Mouse (Mus musculus) liver, embryonic 14.5 days (tissue): ENCODE data around the gene Pop5. TPM values are rescaled to one million over a fixed set of nuclear protein-coding genes. Genes with fewer than 3 reads are reported as not detected.

Experiments used
- ATAC-seq: fragments of 200-750 bp; cut with Nextera tagmentation; 2 replicates; pipeline ENCODE4 v1.8.0; 2017; ENCODE audit warnings: moderate number of reproducible peaks, mild to moderate bottlenecking, moderate library complexity; ENCODE audit not compliant: insufficient read depth
- DNase-seq, 3 experiments: peaks; one replicate each; pipeline ENCODE4 v3.0.0-alpha.2; 2012 to 2013; ENCODE audit warnings: low read depth in 3 of 3, low spot score in 3 of 3
- H3K27ac ChIP-seq: fragments of 300-500 bp; sonication (generic); 2 replicates; pipeline ENCODE4 v1.5.1; 2014; ENCODE audit warnings: moderate library complexity, mild to moderate bottlenecking, control low read depth, inconsistent platforms
- H3K27me3 ChIP-seq: fragments of 300-500 bp; sonication (generic); 2 replicates; pipeline ENCODE4 v1.6.1; 2014; ENCODE audit warnings: mild to moderate bottlenecking, low read length, moderate library complexity; ENCODE audit not compliant: control insufficient read depth, insufficient read depth
- H3K36me3 ChIP-seq: fragments of 300-500 bp; sonication (generic); replicated peaks from 2 replicates; pipeline ENCODE4 v1.6.1; 2014; ENCODE audit warnings: low read depth; ENCODE audit not compliant: control insufficient read depth, insufficient read depth
- H3K4me1 ChIP-seq, 2 experiments: fragments of 200-500 bp in 1 of 2; fragments of 300-500 bp in 1 of 2; sonication (generic) in 1 of 2; replicated peaks; 2 replicates each; pipeline ENCODE4 v1.6.1; 2012 to 2014; ENCODE audit warnings: antibody characterized with exemption in 1 of 2, inconsistent platforms in 1 of 2, low read length in 1 of 2; ENCODE audit not compliant: control insufficient read depth in 2 of 2, insufficient read depth in 2 of 2
- H3K4me2 ChIP-seq: fragments of 300-500 bp; sonication (generic); 2 replicates; pipeline ENCODE4 v1.6.1; 2014; ENCODE audit warnings: low read depth, mild to moderate bottlenecking, control low read depth, moderate library complexity
- H3K4me3 ChIP-seq, 2 experiments: fragments of 200-500 bp in 1 of 2; fragments of 300-500 bp in 1 of 2; sonication (generic) in 1 of 2; 2 replicates each; pipeline ENCODE4 v1.5.1; 2012 to 2014; ENCODE audit warnings: low read depth in 2 of 2, low read length in 2 of 2, mild to moderate bottlenecking in 2 of 2, control low read depth in 1 of 2, inconsistent platforms in 1 of 2, moderate library complexity in 1 of 2; ENCODE audit not compliant: insufficient read depth in 1 of 2
- H3K9ac ChIP-seq: fragments of 300-500 bp; sonication (generic); replicated peaks from 2 replicates; pipeline ENCODE4 v1.6.1; 2014; ENCODE audit warnings: mild to moderate bottlenecking, control low read depth, moderate library complexity
- H3K9me3 ChIP-seq: fragments of 300-500 bp; sonication (generic); 2 replicates; pipeline ENCODE4 v1.6.1; 2016; ENCODE audit warnings: low read length, mixed read lengths; ENCODE audit not compliant: control insufficient read depth
- CTCF ChIP-seq: IDR thresholded peaks from 2 replicates; pipeline ENCODE4 v1.5.1; 2016; ENCODE audit warnings: antibody characterized with exemption, low read depth, control low read depth
- EP300 ChIP-seq: IDR thresholded peaks from 2 replicates; pipeline ENCODE4 v1.6.1; 2016; ENCODE audit warnings: antibody characterized with exemption, low read depth
- WGBS: fragments of 180-500 bp; shearing (Covaris S2); extraction: QIAGEN DNeasy Blood & Tissue Kit; methylation state at CpG from one replicate; pipeline ENCODE4 v1.1.7; 2014; ENCODE audit not compliant: insufficient replicate concordance; 5-methylcytosine and 5-hydroxymethylcytosine counted together
- polyA plus RNA-seq, 2 experiments: library from polyadenylated mRNA; depleted of rRNA in 1 of 2; stranded (reverse) in 1 of 2; unstranded in 1 of 2; fragments of >200 nt; fragmentation: Nextera tagmentation in 1 of 2; extraction: Ambion mirVana in 1 of 2; gene quantifications; 2 replicates each; pipeline versions ENCODE4 v1.2.1 to v1.2.3; 2012 to 2014

Pop5 gene
- polyA plus RNA-seq, 2 experiments: 55.2 to 95.5 TPM

GRCm38 (mm10) chr5:115222485-115222884 lies 13.2 kb upstream of the Pop5 start:
- no peak for DNase-seq
- no peak for TF ChIP-seq EP300
- TF ChIP-seq CTCF: peak; percentile 60
- no peaks in the 10 kb centered on the region; the same call in 1 of the 2 replicates for H3K27me3 ChIP-seq

GRCm38 (mm10) chr5:115230830-115231551 lies 4.6 kb upstream of the Pop5 start:
- Histone ChIP-seq H3K9me3 (no peaks in the 10 kb centered on the region), H3K4me2 (no peak overlapping the region), H3K4me1 (peaks cover 0 to 3% of the 10 kb centered on the region in 2 experiments; a peak in 1 of 4 replicates), H3K27me3 (peaks cover 19% of the 10 kb centered on the region), H3K36me3 (no peaks in the 10 kb centered on the region), H3K9ac (no peak overlapping the region), H3K27ac (no peak overlapping the region), H3K4me3 (no peak overlapping the region)
- TF ChIP-seq CTCF: no peak
- no peak for TF ChIP-seq EP300
- 52% methylated on average over 15 of the region's 15 CpGs for WGBS
- no peak for ATAC-seq
- no peak for DNase-seq

More at GRCm38 (mm10) chr5:115222485-115222884, 13.2 kb upstream of the Pop5 start:
- 54% methylated on average over 3 of the region's 3 CpGs for WGBS
- H3K9me3 ChIP-seq: 0 out of 2 replicates have a peak, but pooled peaks cover 3% of the 10 kb centered on the region
- no peaks in the 10 kb centered on the region for H3K36me3 ChIP-seq
- H3K4me2 ChIP-seq: no peak overlapping the region
- ATAC-seq: no peak
- no peak overlapping the region for H3K27ac ChIP-seq
- no peaks in the 10 kb centered on the region for H3K4me1 ChIP-seq
- H3K9ac ChIP-seq: no peak overlapping the region
- H3K4me3 ChIP-seq: no peak overlapping the region

GRCm38 (mm10) chr5:115231552-115232120 lies 4.0 kb upstream of the Pop5 start:
- ATAC-seq (no peak), DNase-seq (no peak)
- H3K4me1 ChIP-seq: peaks cover 0 to 3% of the 10 kb centered on the region in 2 experiments; a peak in 1 of 4 replicates
- no peak overlapping the region for H3K4me2 ChIP-seq
- H3K27ac ChIP-seq: no peak overlapping the region
- no peaks in the 10 kb centered on the region for H3K9me3 ChIP-seq
- 37% methylated on average over 16 of the region's 16 CpGs for WGBS
- H3K36me3 ChIP-seq: no peaks in the 10 kb centered on the region
- H3K4me3 ChIP-seq: no peak overlapping the region
- H3K9ac ChIP-seq: no peak overlapping the region
- peaks cover 19% of the 10 kb centered on the region for H3K27me3 ChIP-seq
- TF ChIP-seq CTCF (no peak), EP300 (no peak)

DNA sequence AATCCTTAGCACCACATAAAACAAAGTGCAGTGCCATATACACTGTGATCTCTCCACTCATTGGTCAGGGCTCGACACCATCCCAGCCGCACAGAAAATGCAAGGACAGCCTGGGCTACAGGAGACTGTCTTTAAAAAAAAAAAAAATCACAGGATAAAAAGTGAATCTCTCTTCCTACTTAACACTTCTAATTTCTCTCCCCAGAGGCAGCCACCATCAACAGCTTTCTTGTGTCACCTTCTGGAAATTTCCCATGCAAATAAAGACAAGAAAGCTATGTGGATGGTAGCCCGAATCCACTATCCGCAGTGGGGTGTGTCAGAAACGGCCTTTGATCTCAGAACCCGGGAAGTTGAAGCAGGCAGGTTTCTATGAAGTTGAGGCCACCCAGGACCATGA lies 3.1 kb upstream of the Pop5 start:
- Histone ChIP-seq H3K4me1 (peaks cover 0 to 5% of the 10 kb centered on the region in 2 experiments; a peak in 1 of 4 replicates), H3K36me3 (no peaks in the 10 kb centered on the region), H3K4me2 (no peak overlapping the region), H3K27me3 (peaks cover 19% of the 10 kb centered on the region), H3K27ac (no peak overlapping the region), H3K9me3 (no peaks in the 10 kb centered on the region), H3K4me3 (no peak overlapping the region), H3K9ac (no peak overlapping the region)
- DNase-seq (no peak), ATAC-seq (no peak)
- no peak for TF ChIP-seq EP300
- no peak for TF ChIP-seq CTCF
- 55% methylated on average over 6 of the region's 6 CpGs for WGBS

DNA sequence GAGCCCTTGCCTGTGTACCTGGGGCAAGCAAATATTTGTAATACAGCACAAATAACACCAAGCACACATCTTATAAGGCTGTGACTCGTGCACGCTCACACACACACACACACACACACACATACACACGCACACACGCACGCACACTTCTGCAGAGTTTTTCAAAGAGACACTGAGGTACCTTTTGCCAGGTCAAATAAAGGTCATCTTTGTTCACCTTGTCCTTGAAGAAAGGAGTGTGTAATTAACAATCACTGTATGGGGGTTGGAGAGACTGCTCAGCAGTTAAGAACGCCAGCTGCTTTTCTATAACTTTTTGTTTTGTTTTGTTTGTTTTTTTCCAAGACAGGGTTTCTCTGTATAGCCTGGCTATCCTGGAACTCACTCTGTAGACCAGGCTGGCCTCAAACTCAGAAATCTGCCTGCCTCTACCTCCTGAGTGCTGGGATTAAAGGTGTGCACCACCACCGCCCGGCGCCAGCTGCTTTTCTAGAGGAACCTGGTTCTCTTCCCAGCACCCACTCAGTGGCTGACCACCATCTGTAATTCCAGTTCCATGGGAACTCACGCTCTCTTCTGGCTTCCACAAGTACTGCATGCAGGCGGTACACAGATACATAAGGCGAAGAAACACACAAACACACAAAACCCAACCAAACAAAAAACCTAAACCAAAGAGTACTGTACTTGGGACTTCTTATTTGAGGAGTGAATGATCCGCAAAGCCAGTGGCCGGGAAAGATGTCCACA lies 2.4 kb upstream of the Pop5 start:
- 80% methylated on average over 14 of the region's 14 CpGs for WGBS
- H3K27ac ChIP-seq: no peak overlapping the region
- DNase-seq (no peak), ATAC-seq (no peak)
- no peak overlapping the region for H3K4me3 ChIP-seq
- peaks cover 0 to 5% of the 10 kb centered on the region in 2 experiments; a peak in 1 of 4 replicates for H3K4me1 ChIP-seq
- H3K9ac ChIP-seq: no peak overlapping the region
- H3K36me3 ChIP-seq: no peaks in the 10 kb centered on the region
- no peak overlapping the region for H3K4me2 ChIP-seq
- no peaks in the 10 kb centered on the region for H3K9me3 ChIP-seq
- H3K27me3 ChIP-seq: peaks cover 19% of the 10 kb centered on the region
- TF ChIP-seq CTCF: no peak
- no peak for TF ChIP-seq EP300
